In genomic region chr9:15242130-15242529, GRCm38 (mm10) we compare ENCODE assay signal across 8 mouse cellular contexts. TPM values are rescaled to one million over a fixed set of nuclear protein-coding genes. Genes with fewer than 3 reads are reported as not detected.
"Had no signal": no experiment of that assay in that cellular context is flagged by ENCODE, and none has a peak within 500 bp of the region (broad histone marks: within the 10 kb centered on the region; RNA-seq: fewer than 3 reads in every experiment).

No protein-coding gene starts in this region.

- H3K36me3 ChIP-seq: lung, embryonic 15.5 days; midbrain, embryonic 12.5 days; neural tube, embryonic 13.5 days; stomach, embryonic 15.5 days had no signal

- H3K4me3 ChIP-seq: layer of hippocampus, adult 2 months; lung, embryonic 15.5 days; midbrain, embryonic 12.5 days; neural tube, embryonic 13.5 days; stomach, embryonic 15.5 days had no signal

- H3K27me3 ChIP-seq: lung, embryonic 15.5 days; stomach, embryonic 15.5 days had no signal

- H3K27ac ChIP-seq: layer of hippocampus, adult 2 months; lung, embryonic 15.5 days; macrophage; midbrain, embryonic 12.5 days; neural tube, embryonic 13.5 days; stomach, embryonic 15.5 days had no signal

- DNase-seq: thymus, adult 18-20 months had no signal

RNA-seq across cellular contexts. Expression of gene Vstm5, which starts 3.3 kb away (rescaled TPM):
- polyA plus RNA-seq: inflammation-experienced regulatory T-cells, adult 6 months; macrophage had no signal
